Mouse (Mus musculus): ENCODE data around the gene Gpr19. TPM values are rescaled to one million over a fixed set of nuclear protein-coding genes. Genes with fewer than 3 reads are reported as not detected.

Gpr19 gene
- polyA plus RNA-seq, 1 experiment from 2014 or later: 9.7 TPM

DNA sequence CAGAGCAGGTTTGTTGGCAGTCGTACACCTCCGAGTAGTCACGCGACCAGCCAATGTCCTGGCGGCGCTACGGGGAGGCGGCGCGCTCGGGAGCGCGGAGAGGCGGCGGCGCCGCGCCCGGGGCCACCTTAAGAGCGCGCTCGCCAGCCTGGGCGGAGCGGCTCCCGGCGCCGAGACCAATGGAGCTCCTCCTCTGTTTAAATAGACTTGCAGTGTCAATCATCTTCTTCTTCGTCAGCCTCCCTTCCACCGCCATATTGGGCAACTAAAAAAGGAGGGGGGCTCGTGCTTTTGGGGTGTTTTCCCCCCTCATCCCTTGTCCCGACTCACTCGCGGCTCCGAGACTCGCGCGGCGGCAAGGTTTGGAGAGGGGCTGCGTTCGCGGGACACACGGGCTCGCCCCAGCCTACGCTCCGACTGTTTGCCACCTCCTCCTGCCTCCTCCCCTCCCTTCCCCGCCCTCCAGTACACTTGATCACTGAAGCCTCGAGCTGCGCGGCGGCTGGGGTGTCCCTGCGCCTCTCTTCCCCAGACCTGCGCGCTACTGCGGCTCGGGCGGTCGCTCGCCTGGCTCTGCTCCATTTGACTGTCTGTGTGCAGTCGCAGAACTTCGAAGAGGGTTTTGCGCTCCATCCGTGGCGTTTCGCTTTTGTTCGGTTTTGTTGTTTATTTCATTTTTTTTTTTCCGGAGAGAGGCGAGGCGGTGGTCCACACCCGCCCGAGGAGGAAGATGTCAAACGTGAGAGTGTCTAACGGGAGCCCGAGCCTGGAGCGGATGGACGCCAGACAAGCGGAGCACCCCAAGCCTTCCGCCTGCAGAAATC lies 22.0 kb upstream of the Gpr19 start, which contains the start of gene Cdkn1b:
Gene Cdkn1b, plus strand, starts transcription at position 212 of the 824 bp plus-strand sequence.
- peaks cover 17% of the 10 kb centered on the region for H3K27me3 ChIP-seq (ENCODE audit: low read depth, poor library complexity, severe bottlenecking)
- peak within 1 kb of the TSS; percentile 98 for H3K27ac ChIP-seq
- DNase-seq (ENCODE audit: low spot score): peak; percentile 89
- under 1% methylated on average over 77 of the region's 77 CpGs for WGBS
- H3K4me3 ChIP-seq: peak within 1 kb of the TSS; percentile 87
- H3K36me3 ChIP-seq: peaks cover 26% of the 10 kb centered on the region
- no peaks in the 10 kb centered on the region for H3K9me3 ChIP-seq (replicated peaks)
- peaks cover 38% of the 10 kb centered on the region for H3K4me1 ChIP-seq

DNA sequence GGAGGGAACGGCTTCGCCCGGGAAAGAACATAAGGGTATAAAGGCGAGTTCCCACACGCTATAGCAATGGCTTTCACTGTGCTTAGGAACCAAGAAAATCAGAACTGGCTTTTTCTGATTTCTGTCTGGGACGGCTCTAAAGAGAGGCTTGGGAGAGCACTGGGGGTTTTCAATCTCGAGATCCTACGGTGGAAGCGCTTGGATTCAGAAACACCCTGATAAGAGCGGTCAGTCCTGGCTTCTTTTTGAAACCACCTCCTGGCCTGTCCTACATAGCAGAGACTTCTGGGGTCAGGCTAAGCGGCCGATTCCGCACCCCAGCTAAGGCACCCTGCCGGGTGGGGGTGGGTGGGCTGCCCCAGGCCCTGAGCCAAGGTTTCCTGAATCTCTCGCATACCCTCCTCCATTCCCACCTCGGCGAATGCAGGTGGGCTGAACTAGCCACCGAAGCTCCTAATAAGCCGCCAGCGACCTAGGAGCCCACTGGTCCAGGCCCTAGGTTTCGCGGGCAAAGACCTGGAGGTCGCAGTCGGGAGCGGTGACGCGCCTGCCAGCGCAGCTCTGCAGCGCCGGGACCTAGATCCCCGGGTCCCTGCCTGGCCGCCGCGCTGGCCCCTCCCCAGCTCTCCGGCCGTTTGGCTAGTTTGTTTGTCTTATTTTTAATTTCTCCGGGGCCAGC lies 21.3 kb upstream of the Gpr19 start:
- Histone ChIP-seq H3K4me1 (peaks cover 38% of the 10 kb centered on the region), H3K4me3 (peak overlapping the region; percentile 87), H3K36me3 (peaks cover 26% of the 10 kb centered on the region), H3K9me3 (replicated peaks) (no peaks in the 10 kb centered on the region), H3K27ac (peak overlapping the region; percentile 98), H3K27me3 (ENCODE audit: low read depth, poor library complexity, severe bottlenecking) (peaks cover 16% of the 10 kb centered on the region)
- no peak for DNase-seq (ENCODE audit: low spot score)
- 4% methylated on average over 37 of the region's 37 CpGs for WGBS

DNA sequence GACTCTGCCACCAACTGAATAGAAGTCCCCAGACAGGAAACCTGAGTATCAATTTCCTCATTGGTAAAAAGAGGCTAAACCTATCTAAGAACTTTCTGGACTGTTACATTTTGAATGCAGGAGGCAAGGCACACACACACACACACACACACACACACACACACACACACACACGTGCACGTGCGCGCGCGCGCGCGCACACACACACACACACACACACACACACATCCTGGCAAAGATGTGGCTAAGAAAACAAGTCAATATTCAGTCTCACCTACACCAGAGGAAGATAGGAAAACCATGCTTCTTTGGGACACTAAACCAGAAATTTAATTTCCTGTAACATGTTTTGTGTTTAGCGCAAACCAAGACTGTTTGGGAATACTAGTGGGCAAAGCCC lies 20.4 kb upstream of the Gpr19 start:
- Histone ChIP-seq H3K27ac (no peak overlapping the region), H3K4me3 (no peak overlapping the region), H3K4me1 (peaks cover 38% of the 10 kb centered on the region)

DNA sequence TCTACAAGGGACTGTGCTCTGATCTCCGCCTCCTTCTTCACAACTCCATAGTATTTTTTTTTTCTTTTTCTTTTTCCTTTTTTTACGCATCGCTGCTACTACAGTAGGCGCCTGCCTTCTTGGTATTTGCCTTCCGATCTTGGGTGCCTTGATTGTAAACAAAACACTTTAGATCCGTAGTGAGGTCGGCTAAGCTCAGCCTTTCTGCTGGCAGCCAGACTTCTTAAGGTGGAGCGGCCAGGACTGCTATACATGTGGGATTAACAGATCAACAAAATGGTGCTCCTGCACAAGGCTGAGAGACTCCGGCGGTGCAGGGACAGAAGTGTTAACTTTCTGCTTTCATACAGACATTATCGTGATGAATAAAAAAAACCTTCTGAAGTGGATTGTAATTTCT lies 18.7 kb upstream of the Gpr19 start:
- Histone ChIP-seq H3K9me3 (replicated peaks) (no peaks in the 10 kb centered on the region), H3K4me3 (peak overlapping the region; percentile 49), H3K27me3 (ENCODE audit: low read depth, poor library complexity, severe bottlenecking) (peaks cover 16% of the 10 kb centered on the region), H3K27ac (peak overlapping the region; percentile 66; the same call in 1 of the 2 replicates), H3K36me3 (0 out of 2 replicates have a peak, but pooled peaks cover 3% of the 10 kb centered on the region), H3K4me1 (peaks cover 29% of the 10 kb centered on the region)
- WGBS: 3% methylated on average over 11 of the region's 11 CpGs
- peak; percentile 62 for DNase-seq (ENCODE audit: low spot score)

More for the DNA sequence above, 20.4 kb upstream of the Gpr19 start:
- peaks cover 20% of the 10 kb centered on the region for H3K36me3 ChIP-seq
- peaks cover 16% of the 10 kb centered on the region for H3K27me3 ChIP-seq (ENCODE audit: low read depth, poor library complexity, severe bottlenecking)
- no peak for DNase-seq (ENCODE audit: low spot score)
- 96% methylated on average over 10 of the region's 10 CpGs for WGBS
- H3K9me3 ChIP-seq (replicated peaks): no peaks in the 10 kb centered on the region

DNA sequence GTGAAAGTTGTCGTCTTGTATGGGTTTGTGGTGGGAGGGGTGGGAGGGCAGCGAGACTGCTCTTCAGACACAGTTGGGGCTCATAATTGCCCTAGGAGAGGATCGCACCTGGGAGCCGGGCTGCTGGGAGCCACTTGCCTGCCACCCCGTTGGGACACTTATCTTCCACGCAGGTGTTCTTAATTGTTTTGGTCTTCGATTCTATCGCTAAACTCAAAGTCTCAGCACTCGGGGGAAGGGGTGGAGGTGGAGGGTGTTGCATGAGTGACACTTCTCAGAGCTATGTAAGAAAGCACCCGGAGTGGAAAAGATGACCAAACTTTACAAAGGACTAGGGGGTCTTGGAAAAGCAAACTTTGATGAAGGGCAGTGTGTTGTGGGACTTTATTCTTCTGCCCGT lies 18.3 kb upstream of the Gpr19 start:
- Histone ChIP-seq H3K4me1 (peaks cover 24% of the 10 kb centered on the region), H3K36me3 (no peaks in the 10 kb centered on the region), H3K27ac (peak overlapping the region; percentile 66; the same call in 1 of the 2 replicates), H3K9me3 (replicated peaks) (no peaks in the 10 kb centered on the region), H3K4me3 (peak overlapping the region; percentile 49), H3K27me3 (ENCODE audit: low read depth, poor library complexity, severe bottlenecking) (peaks cover 16% of the 10 kb centered on the region)
- under 1% methylated on average over 11 of the region's 11 CpGs for WGBS
- peak; percentile 61 for DNase-seq (ENCODE audit: low spot score)

DNA sequence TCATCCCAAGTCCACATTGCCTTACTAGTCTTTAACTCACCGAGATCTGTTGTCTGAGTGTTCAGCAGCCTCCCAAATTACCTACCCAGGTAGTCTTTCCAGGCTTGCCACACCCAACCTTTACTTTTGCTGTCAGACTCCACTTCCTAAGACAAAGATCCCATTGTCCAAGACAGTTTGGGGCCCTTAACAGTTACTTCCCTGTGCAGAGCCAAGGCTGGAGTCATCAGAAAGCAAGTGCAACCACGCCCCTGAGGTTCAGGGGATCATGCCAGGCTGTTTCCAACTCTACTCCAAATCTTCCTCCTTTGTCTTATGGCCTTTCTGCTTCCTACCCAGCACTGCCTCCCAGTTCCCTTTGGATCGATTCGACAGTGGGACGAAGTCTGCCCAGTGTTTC lies 16.1 kb upstream of the Gpr19 start:
- Histone ChIP-seq H3K4me1 (peaks cover 16% of the 10 kb centered on the region), H3K4me3 (no peak overlapping the region), H3K36me3 (no peaks in the 10 kb centered on the region), H3K27ac (no peak overlapping the region), H3K27me3 (ENCODE audit: low read depth, poor library complexity, severe bottlenecking) (peaks cover 16% of the 10 kb centered on the region), H3K9me3 (replicated peaks) (no peaks in the 10 kb centered on the region)
- no peak for DNase-seq (ENCODE audit: low spot score)
- WGBS: 93% methylated on average over 5 of the region's 5 CpGs

DNA sequence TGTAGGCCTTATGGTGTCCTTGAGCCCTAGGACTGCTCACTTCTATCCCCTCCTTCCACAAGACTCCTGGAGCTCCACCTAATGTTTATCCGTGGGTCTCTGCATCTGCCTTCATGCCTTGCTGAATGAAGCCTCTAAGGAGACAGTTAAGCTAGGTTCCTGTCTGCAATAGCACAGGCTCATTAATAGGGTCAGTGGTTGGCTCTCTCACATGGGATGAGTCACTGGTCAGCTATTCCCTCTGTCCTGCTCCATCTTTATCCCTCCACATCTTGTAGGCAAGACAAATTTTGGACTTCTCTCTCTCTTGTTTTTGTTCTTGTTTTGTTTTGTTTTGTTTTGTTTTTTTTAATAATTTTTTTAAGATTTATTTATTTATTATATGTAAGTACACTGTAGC lies 7.4 kb upstream of the Gpr19 start:
- WGBS: 86% methylated on average over 1 of the region's 1 CpGs
- no peak for DNase-seq (ENCODE audit: low spot score)
- no peak overlapping the region for H3K4me3 ChIP-seq
- H3K36me3 ChIP-seq: no peaks in the 10 kb centered on the region
- H3K27ac ChIP-seq: no peak overlapping the region
- H3K4me1 ChIP-seq: no peaks in the 10 kb centered on the region
- H3K27me3 ChIP-seq (ENCODE audit: low read depth, poor library complexity, severe bottlenecking): no peaks in the 10 kb centered on the region
- H3K9me3 ChIP-seq (replicated peaks): no peaks in the 10 kb centered on the region

DNA sequence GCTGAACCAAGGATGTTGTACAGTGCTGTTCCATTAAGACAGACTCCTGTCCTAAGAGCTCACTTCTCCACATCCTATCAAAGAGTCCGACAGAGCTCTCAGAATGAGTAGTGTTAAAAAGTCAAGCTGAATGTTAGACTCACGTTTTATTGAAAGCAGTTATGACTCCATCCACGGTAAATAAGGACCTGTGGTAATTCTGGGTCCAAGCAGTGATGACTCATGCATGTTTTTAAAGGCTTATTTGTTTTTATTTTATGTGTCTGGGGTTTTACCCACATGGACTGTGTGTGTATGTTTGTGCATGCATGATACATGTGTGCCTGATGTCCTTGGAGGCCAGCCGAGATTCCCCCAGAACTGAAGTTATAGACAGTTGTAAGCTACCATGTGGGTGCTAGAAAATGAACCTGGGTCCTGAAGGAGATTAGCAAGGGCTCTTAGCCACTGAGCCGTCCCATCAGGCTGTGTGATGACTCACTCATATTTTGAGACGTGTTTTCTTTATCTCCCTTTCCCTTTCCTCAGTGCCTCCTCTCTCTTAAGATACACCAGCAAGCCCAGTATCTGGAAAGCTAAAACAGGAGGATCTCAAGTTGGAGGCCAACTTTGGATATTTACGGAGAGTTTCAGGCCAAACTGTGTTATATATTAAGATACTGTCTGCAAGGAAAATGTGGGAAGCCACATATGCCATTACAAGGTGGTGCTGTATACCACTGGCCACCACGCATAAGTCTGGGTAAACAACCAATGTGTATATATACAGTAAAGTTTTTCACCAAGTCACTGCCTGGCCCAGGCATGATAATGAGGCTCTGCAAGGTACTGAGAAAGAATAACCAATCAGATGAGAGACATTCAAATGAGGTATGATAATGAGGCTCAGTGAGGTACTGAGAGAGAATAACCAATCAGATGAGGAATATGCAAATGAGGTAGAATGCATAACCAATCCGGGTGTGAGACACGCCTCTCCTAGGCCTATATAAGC lies 5.8 kb upstream of the Gpr19 start:
- no peaks in the 10 kb centered on the region for H3K9me3 ChIP-seq (replicated peaks)
- no peak overlapping the region for H3K27ac ChIP-seq
- 93% methylated on average over 10 of the region's 10 CpGs for WGBS
- no peaks in the 10 kb centered on the region for H3K36me3 ChIP-seq
- H3K4me3 ChIP-seq: no peak overlapping the region
- no peaks in the 10 kb centered on the region for H3K4me1 ChIP-seq
- DNase-seq (ENCODE audit: low spot score): no peak
- no peaks in the 10 kb centered on the region for H3K27me3 ChIP-seq (ENCODE audit: low read depth, poor library complexity, severe bottlenecking)

DNA sequence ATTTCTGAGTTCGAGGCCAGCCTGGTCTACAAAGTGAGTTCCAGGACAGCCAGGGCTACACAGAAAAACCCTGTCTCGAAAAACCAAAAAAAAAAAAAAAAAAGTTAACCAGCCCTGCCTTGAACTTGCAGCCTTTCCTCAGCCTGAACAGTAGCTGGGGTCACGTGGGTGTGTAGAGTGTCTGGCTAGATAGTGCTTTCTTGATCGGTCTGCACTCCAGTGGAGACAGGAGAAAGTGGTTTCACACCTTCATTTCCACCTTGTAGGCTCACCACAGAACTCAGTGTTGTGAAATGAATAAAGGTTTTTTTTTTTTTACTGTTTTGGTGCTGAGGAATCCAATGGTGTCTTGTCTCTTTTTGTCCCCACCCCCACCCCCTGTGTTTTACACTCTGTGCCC lies 5.0 kb upstream of the Gpr19 start:
- DNase-seq (ENCODE audit: low spot score): no peak
- H3K4me3 ChIP-seq: no peak overlapping the region
- H3K27ac ChIP-seq: no peak overlapping the region
- H3K9me3 ChIP-seq (replicated peaks): no peaks in the 10 kb centered on the region
- H3K4me1 ChIP-seq: peaks cover 4% of the 10 kb centered on the region; the same call in 1 of the 2 replicates
- H3K27me3 ChIP-seq (ENCODE audit: low read depth, poor library complexity, severe bottlenecking): no peaks in the 10 kb centered on the region
- 78% methylated on average over 4 of the region's 4 CpGs for WGBS
- H3K36me3 ChIP-seq: no peaks in the 10 kb centered on the region

DNA sequence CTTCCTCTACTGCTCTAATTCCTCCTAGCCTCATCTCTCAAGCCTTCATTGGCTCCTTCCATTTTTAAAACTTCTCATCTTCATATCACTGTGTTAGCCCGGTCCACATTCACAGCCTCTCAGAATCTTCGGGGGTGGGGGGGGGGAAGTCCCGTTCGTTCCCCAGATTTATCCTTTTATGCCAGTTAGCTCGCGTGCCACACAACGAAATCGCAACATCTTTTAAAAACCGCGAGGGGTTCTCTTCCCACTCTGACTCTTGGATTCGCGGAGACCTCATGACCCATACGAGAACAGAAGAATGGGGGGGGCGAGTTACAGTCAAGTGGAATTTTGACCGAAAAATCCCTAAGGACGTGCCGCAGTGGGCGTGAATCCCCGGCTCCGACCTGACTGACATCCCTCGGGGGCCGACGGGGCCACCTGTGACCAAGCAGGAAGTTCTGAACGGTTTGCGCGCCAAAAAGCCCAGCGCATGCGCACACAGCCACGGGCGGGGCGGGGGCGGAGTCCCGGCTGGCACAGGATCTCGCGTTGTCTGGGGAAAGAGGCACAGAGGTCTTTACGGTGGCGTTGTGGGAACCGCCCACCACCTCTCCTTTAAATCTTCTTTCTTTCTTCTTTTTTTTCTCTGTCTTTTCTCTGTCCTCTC lies 809 bp downstream of the Gpr19 start:
- under 1% methylated on average over 38 of the region's 38 CpGs for WGBS
- peak; percentile 99 for DNase-seq (ENCODE audit: low spot score)

DNA sequence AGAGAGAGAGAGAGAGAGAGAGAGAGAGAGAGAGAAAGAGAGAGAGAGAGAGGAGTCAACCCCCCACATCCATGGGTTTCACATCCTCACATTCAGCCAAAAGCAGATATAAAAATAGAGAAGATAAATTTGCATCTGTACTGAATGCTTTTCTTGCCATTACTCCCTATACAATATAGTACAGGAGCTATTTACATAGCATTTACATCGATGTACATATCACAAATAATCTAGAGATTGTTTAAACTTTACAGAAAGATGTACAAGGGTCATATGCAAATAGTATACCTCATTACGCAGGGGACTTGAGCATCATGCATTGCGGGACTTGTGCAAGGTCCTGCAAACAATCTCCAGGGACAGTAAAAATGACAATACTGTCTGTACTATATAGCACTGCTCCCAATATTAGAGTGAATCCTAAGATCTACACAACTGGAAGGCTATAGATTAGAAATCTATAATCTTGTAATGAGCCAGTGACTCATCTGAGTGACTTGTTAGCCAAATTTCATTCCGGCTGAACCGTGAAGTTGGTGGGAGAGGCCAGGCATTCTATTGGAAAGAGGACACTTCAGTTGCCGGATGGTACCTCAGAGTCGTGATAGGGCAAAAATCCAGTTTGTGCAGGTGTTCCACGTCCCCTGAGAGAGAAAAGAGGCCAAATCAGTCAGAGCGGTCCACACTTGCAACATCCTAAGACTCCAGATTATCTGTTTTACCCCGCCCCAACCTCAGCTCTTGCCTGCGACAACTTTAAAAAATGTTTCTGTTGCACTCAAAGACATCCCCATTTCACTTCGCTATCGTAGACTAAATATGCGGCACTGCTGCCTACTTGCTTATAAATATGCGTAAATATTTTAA lies 1.6 kb downstream of the Gpr19 start:
- 63% methylated on average over 15 of the region's 15 CpGs for WGBS
- no peaks in the 10 kb centered on the region for H3K27me3 ChIP-seq (ENCODE audit: low read depth, poor library complexity, severe bottlenecking)
- H3K27ac ChIP-seq: peak overlapping the region; percentile 96
- H3K4me1 ChIP-seq: peaks cover 13% of the 10 kb centered on the region
- H3K4me3 ChIP-seq: peak overlapping the region; percentile 65
- DNase-seq (ENCODE audit: low spot score): no peak
- no peaks in the 10 kb centered on the region for H3K9me3 ChIP-seq (replicated peaks)
- H3K36me3 ChIP-seq: no peaks in the 10 kb centered on the region

More for the DNA sequence above, 809 bp downstream of the Gpr19 start:
- peak overlapping the region; percentile 65 for H3K4me3 ChIP-seq
- H3K4me1 ChIP-seq: peaks cover 13% of the 10 kb centered on the region
- H3K36me3 ChIP-seq: no peaks in the 10 kb centered on the region
- no peaks in the 10 kb centered on the region for H3K9me3 ChIP-seq (replicated peaks)
- no peaks in the 10 kb centered on the region for H3K27me3 ChIP-seq (ENCODE audit: low read depth, poor library complexity, severe bottlenecking)
- H3K27ac ChIP-seq: peak overlapping the region; percentile 96
